Mouse (Mus musculus) olfactory bulb, adult 2 months (tissue): ENCODE results near the gene Adamtsl1.

Experiments
- CTCF ChIP-seq: fragments of 200-500 bp; IDR thresholded peaks from 2 replicates; pipeline ENCODE4 v1.5.1; 2012; ENCODE audit warnings: low read depth, mild to moderate bottlenecking, low read length, moderate library complexity; ENCODE audit not compliant: insufficient read depth
- POLR2A ChIP-seq: fragments of 200-500 bp; IDR thresholded peaks from 2 replicates; pipeline ENCODE4 v1.6.1; 2012; ENCODE audit warnings: mild to moderate bottlenecking, low read depth, low read length, moderate library complexity; ENCODE audit not compliant: insufficient read depth

GRCm38 (mm10) chr4:86273703-86274355, 759.9 kb downstream of the Adamtsl1 start:
- TF ChIP-seq CTCF, result no peak
- TF ChIP-seq POLR2A, result no peak
